Mouse (Mus musculus): ENCODE data around the gene Sycp2. TPM values are rescaled to one million over a fixed set of nuclear protein-coding genes. Genes with fewer than 3 reads are reported as not detected.
"Not testable (repeated sequence)": the region's sequence is repeated elsewhere in the genome, so short reads cannot be mapped to it uniquely, and the experiment has no call there.

Sycp2 gene
- polyA plus RNA-seq, 1 experiment from 2014 or later, result 0.02 TPM

GRCm38 (mm10) chr2:178413481-178414260 lies 6.2 kb upstream of the Sycp2 start:
- peak overlapping the region; percentile 65 for H3K27ac ChIP-seq (replicated peaks)
- ATAC-seq (ENCODE audit: low FRiP score, low TSS enrichment), result peak; percentile 31; the same call in 1 of the 2 replicates
- peak; percentile 38 for DNase-seq (ENCODE audit: low spot score)
- H3K4me1 ChIP-seq (replicated peaks; ENCODE audit: control insufficient read depth, insufficient read depth), result peaks cover 7% of the 10 kb centered on the region; the same call in 1 of the 2 replicates
- H3K27me3 ChIP-seq (ENCODE audit: control insufficient read depth, insufficient read depth, low read length), result no peaks in the 10 kb centered on the region
- no peaks in the 10 kb centered on the region for H3K9me3 ChIP-seq (ENCODE audit: control insufficient read depth, low read length)
- H3K36me3 ChIP-seq (ENCODE audit: control insufficient read depth, insufficient read depth, low read length), result no peaks in the 10 kb centered on the region
- TF ChIP-seq CTCF (IDR thresholded peaks at IDR 0.05; ENCODE audit: low read depth), result no peak
- TF ChIP-seq EP300 (optimal IDR thresholded peaks at IDR 0.05), result no peak
- H3K9ac ChIP-seq (ENCODE audit: low read length), result peak overlapping the region; percentile 64
- peak overlapping the region; percentile 59 for H3K4me3 ChIP-seq (ENCODE audit: low read depth, low read length)
- peak overlapping the region; percentile 95 for H3K4me2 ChIP-seq (replicated peaks; ENCODE audit: low read depth)
- 13% methylated on average over 75 of the region's 75 CpGs for WGBS

- H3K27ac ChIP-seq (replicated peaks), result no peak overlapping the region
- H3K36me3 ChIP-seq (ENCODE audit: control insufficient read depth, insufficient read depth, low read length), result no peaks in the 10 kb centered on the region
- TF ChIP-seq EP300 (optimal IDR thresholded peaks at IDR 0.05) (no peak), CTCF (IDR thresholded peaks at IDR 0.05; ENCODE audit: low read depth) (no peak)
- WGBS, result 66% methylated on average over 13 of the region's 13 CpGs
- peak; percentile 14 for DNase-seq (ENCODE audit: low spot score)
- H3K4me1 ChIP-seq (replicated peaks; ENCODE audit: control insufficient read depth, insufficient read depth), result peaks cover 7% of the 10 kb centered on the region; the same call in 1 of the 2 replicates
- H3K9me3 ChIP-seq (ENCODE audit: control insufficient read depth, low read length), result no peaks in the 10 kb centered on the region
- peak overlapping the region; percentile 95; the same call in 1 of the 2 replicates for H3K4me2 ChIP-seq (replicated peaks; ENCODE audit: low read depth)
- peak overlapping the region; percentile 59 for H3K4me3 ChIP-seq (ENCODE audit: low read depth, low read length)
- H3K27me3 ChIP-seq (ENCODE audit: control insufficient read depth, insufficient read depth, low read length), result no peaks in the 10 kb centered on the region
- no peak overlapping the region for H3K9ac ChIP-seq (ENCODE audit: low read length)
- ATAC-seq (ENCODE audit: low FRiP score, low TSS enrichment), result no peak
Measured at GRCm38 (mm10) chr2:178413081-178413480, 5.6 kb upstream of the Sycp2 start.

- TF ChIP-seq CTCF (IDR thresholded peaks at IDR 0.05; ENCODE audit: low read depth) (no peak), EP300 (optimal IDR thresholded peaks at IDR 0.05) (no peak)
- no peak for ATAC-seq (ENCODE audit: low FRiP score, low TSS enrichment)
- DNase-seq (ENCODE audit: low spot score), result peak; percentile 13
Measured at GRCm38 (mm10) chr2:178412598-178412997, 5.1 kb upstream of the Sycp2 start.

GRCm38 (mm10) chr2:178410286-178410685 lies 2.8 kb upstream of the Sycp2 start:
- Histone ChIP-seq H3K27me3 (ENCODE audit: control insufficient read depth, insufficient read depth, low read length) (no peaks in the 10 kb centered on the region), H3K36me3 (ENCODE audit: control insufficient read depth, insufficient read depth, low read length) (no peaks in the 10 kb centered on the region), H3K4me1 (replicated peaks; ENCODE audit: control insufficient read depth, insufficient read depth) (peaks cover 7% of the 10 kb centered on the region; the same call in 1 of the 2 replicates), H3K4me3 (ENCODE audit: low read depth, low read length) (no peak overlapping the region), H3K9ac (ENCODE audit: low read length) (no peak overlapping the region), H3K27ac (replicated peaks) (no peak overlapping the region), H3K4me2 (replicated peaks; ENCODE audit: low read depth) (no peak overlapping the region), H3K9me3 (ENCODE audit: control insufficient read depth, low read length) (no peaks in the 10 kb centered on the region)
- ATAC-seq (ENCODE audit: low FRiP score, low TSS enrichment) (no peak), DNase-seq (ENCODE audit: low spot score) (no peak)
- TF ChIP-seq CTCF (IDR thresholded peaks at IDR 0.05; ENCODE audit: low read depth) (no peak), EP300 (optimal IDR thresholded peaks at IDR 0.05) (no peak)
- 71% methylated on average over 6 of the region's 6 CpGs for WGBS

More at GRCm38 (mm10) chr2:178412598-178412997, 5.1 kb upstream of the Sycp2 start:
- Histone ChIP-seq H3K4me3 (ENCODE audit: low read depth, low read length) (no peak overlapping the region), H3K9ac (ENCODE audit: low read length) (no peak overlapping the region), H3K9me3 (ENCODE audit: control insufficient read depth, low read length) (no peaks in the 10 kb centered on the region), H3K4me2 (replicated peaks; ENCODE audit: low read depth) (no peak overlapping the region; the same call in 1 of the 2 replicates), H3K4me1 (replicated peaks; ENCODE audit: control insufficient read depth, insufficient read depth) (peaks cover 7% of the 10 kb centered on the region; the same call in 1 of the 2 replicates), H3K27me3 (ENCODE audit: control insufficient read depth, insufficient read depth, low read length) (no peaks in the 10 kb centered on the region), H3K36me3 (ENCODE audit: control insufficient read depth, insufficient read depth, low read length) (no peaks in the 10 kb centered on the region), H3K27ac (replicated peaks) (no peak overlapping the region)
- WGBS, result 47% methylated on average over 6 of the region's 6 CpGs

GRCm38 (mm10) chr2:178409024-178409423 lies 1.5 kb upstream of the Sycp2 start:
- ATAC-seq (ENCODE audit: low FRiP score, low TSS enrichment) (no peak), DNase-seq (ENCODE audit: low spot score) (no peak)
- WGBS, result 24% methylated on average over 1 of the region's 1 CpGs
- H3K9ac ChIP-seq (ENCODE audit: low read length), result no peak overlapping the region
- H3K36me3 ChIP-seq (ENCODE audit: control insufficient read depth, insufficient read depth, low read length), result no peaks in the 10 kb centered on the region
- no peaks in the 10 kb centered on the region for H3K9me3 ChIP-seq (ENCODE audit: control insufficient read depth, low read length)
- H3K4me3 ChIP-seq (ENCODE audit: low read depth, low read length), result no peak overlapping the region
- TF ChIP-seq CTCF (IDR thresholded peaks at IDR 0.05; ENCODE audit: low read depth), result no peak
- no peak for TF ChIP-seq EP300 (optimal IDR thresholded peaks at IDR 0.05)
- no peaks in the 10 kb centered on the region for H3K27me3 ChIP-seq (ENCODE audit: control insufficient read depth, insufficient read depth, low read length)
- no peak overlapping the region for H3K27ac ChIP-seq (replicated peaks)
- peaks cover 3% of the 10 kb centered on the region; the same call in 1 of the 2 replicates for H3K4me1 ChIP-seq (replicated peaks; ENCODE audit: control insufficient read depth, insufficient read depth)
- H3K4me2 ChIP-seq (replicated peaks; ENCODE audit: low read depth), result no peak overlapping the region

GRCm38 (mm10) chr2:178342597-178342996 lies 64.9 kb downstream of the Sycp2 start:
- H3K27ac ChIP-seq (replicated peaks), result no peak overlapping the region
- WGBS, result 68% methylated on average over 4 of the region's 4 CpGs
- no peak overlapping the region for H3K4me2 ChIP-seq (replicated peaks; ENCODE audit: low read depth)
- no peaks in the 10 kb centered on the region for H3K36me3 ChIP-seq (ENCODE audit: control insufficient read depth, insufficient read depth, low read length)
- H3K27me3 ChIP-seq (ENCODE audit: control insufficient read depth, insufficient read depth, low read length), result no peaks in the 10 kb centered on the region
- no peak overlapping the region for H3K4me3 ChIP-seq (ENCODE audit: low read depth, low read length)
- no peak overlapping the region for H3K9ac ChIP-seq (ENCODE audit: low read length)
- no peak for TF ChIP-seq EP300 (optimal IDR thresholded peaks at IDR 0.05)
- TF ChIP-seq CTCF (IDR thresholded peaks at IDR 0.05; ENCODE audit: low read depth), result no peak
- DNase-seq (ENCODE audit: low spot score) (no peak), ATAC-seq (ENCODE audit: low FRiP score, low TSS enrichment) (no peak)
- no peaks in the 10 kb centered on the region for H3K9me3 ChIP-seq (ENCODE audit: control insufficient read depth, low read length)
- H3K4me1 ChIP-seq (replicated peaks; ENCODE audit: control insufficient read depth, insufficient read depth), result no peaks in the 10 kb centered on the region

- not testable (repeated sequence) for H3K9ac ChIP-seq (ENCODE audit: low read length); H3K36me3 ChIP-seq (ENCODE audit: control insufficient read depth, insufficient read depth, low read length); H3K4me2 ChIP-seq (replicated peaks; ENCODE audit: low read depth); ATAC-seq (ENCODE audit: low FRiP score, low TSS enrichment); H3K27me3 ChIP-seq (ENCODE audit: control insufficient read depth, insufficient read depth, low read length); H3K27ac ChIP-seq (replicated peaks); H3K4me1 ChIP-seq (replicated peaks; ENCODE audit: control insufficient read depth, insufficient read depth); DNase-seq (ENCODE audit: low spot score); H3K4me3 ChIP-seq (ENCODE audit: low read depth, low read length); H3K9me3 ChIP-seq (ENCODE audit: control insufficient read depth, low read length)
Measured at GRCm38 (mm10) chr2:178342105-178342504, 65.4 kb downstream of the Sycp2 start.

Measured in stomach, postnatal 0 days (tissue).